Comparison of ENCODE assay signal across 8 mouse cellular contexts in the genomic region with DNA sequence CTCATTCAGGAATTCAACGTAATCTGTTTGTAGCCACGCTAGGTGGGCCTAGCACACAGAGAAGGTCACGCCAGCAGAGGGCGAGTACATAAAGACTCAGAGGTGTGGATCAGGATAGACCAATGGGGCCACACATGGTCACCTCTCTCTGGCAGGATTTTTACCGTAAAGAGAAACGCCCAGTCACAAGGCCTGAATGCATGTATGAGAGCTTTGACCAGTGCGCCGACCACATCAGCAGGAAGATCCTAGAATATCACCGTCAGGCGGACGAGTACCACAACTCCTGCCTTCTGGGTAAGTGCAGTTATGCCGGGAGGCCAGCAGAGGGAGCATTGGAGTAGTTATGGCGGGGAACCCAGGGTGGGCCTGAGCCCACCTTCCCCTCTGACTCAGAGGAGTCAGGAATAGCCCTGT. TPM values are rescaled to one million over a fixed set of nuclear protein-coding genes. Genes with fewer than 3 reads are reported as not detected.
DNase-seq lines count a peak whose midpoint lies in the region; ATAC-seq and TF ChIP-seq lines count a peak whose summit lies in the region.

No protein-coding gene starts in this region.

- H3K4me3 ChIP-seq in forebrain, embryonic 16.5 days (replicated peaks; ENCODE audit: low read length): no peak overlapping the region
- H3K4me3 ChIP-seq in hindbrain, postnatal 0 days (ENCODE audit: low read length): no peak overlapping the region
- no peak overlapping the region for H3K4me3 ChIP-seq in stomach, embryonic 14.5 days (ENCODE audit: low read depth, low read length)

- H3K27me3 ChIP-seq in forebrain, embryonic 16.5 days (replicated peaks; ENCODE audit: control insufficient read depth, insufficient read depth, low read length): no peaks in the 10 kb centered on the region
- H3K27me3 ChIP-seq in hindbrain, postnatal 0 days (ENCODE audit: insufficient read depth, low read length): no peaks in the 10 kb centered on the region
- H3K27me3 ChIP-seq in stomach, embryonic 14.5 days (ENCODE audit: control insufficient read depth, insufficient read depth, low read length): no peaks in the 10 kb centered on the region

- H3K9ac ChIP-seq in forebrain, embryonic 16.5 days (replicated peaks; ENCODE audit: low read depth, low read length): no peak overlapping the region
- no peak overlapping the region for H3K9ac ChIP-seq in hindbrain, postnatal 0 days (replicated peaks; ENCODE audit: low read length)
- H3K9ac ChIP-seq in stomach, embryonic 14.5 days (replicated peaks; ENCODE audit: low read depth, low read length): no peak overlapping the region

- H3K36me3 ChIP-seq in forebrain, embryonic 16.5 days (ENCODE audit: control insufficient read depth, insufficient read depth): no peaks in the 10 kb centered on the region
- H3K36me3 ChIP-seq in hindbrain, postnatal 0 days (ENCODE audit: insufficient read depth, low read length): no peaks in the 10 kb centered on the region
- no peaks in the 10 kb centered on the region for H3K36me3 ChIP-seq in stomach, embryonic 14.5 days (ENCODE audit: control insufficient read depth, insufficient read depth, low read length)

- 26% methylated on average over 13 of the region's 13 CpGs for WGBS in forebrain, embryonic 16.5 days
- WGBS in hindbrain, postnatal 0 days: 34% methylated on average over 13 of the region's 13 CpGs
- WGBS in stomach, embryonic 14.5 days: 28% methylated on average over 13 of the region's 13 CpGs

- H3K9me3 ChIP-seq in forebrain, embryonic 16.5 days (ENCODE audit: control insufficient read depth, low read length): no peaks in the 10 kb centered on the region
- H3K9me3 ChIP-seq in hindbrain, postnatal 0 days (ENCODE audit: low read length): no peaks in the 10 kb centered on the region
- H3K9me3 ChIP-seq in stomach, embryonic 14.5 days (ENCODE audit: control insufficient read depth, low read depth, low read length): no peaks in the 10 kb centered on the region

- peak; percentile 45 for DNase-seq in ovary, postnatal 14 days (ENCODE audit: low spot score)
- DNase-seq in ovary, postnatal 10 days (ENCODE audit: low spot score): no peak
- DNase-seq in cerebellum, adult 8-10 months: peak; percentile 23
- peak; percentile 79 for DNase-seq in hindbrain, postnatal 0 days (ENCODE audit: low spot score)
- peak; percentile 21 to 67 for DNase-seq in left cerebral cortex, postnatal 10 days (ENCODE audit: extremely low spot score in 1 of 2, low spot score in 2 of 2)

- peak; percentile 91 for TF ChIP-seq CTCF in hindbrain, postnatal 0 days (IDR thresholded peaks at IDR 0.05; ENCODE audit: low read depth)

- ATAC-seq in forebrain, embryonic 16.5 days: peak; percentile 65
- peak; percentile 73 for ATAC-seq in hindbrain, postnatal 0 days
- peak; percentile 84 for ATAC-seq in megakaryocyte-erythroid progenitor cell, adult 5-6 weeks (replicated peaks; ENCODE audit: low FRiP score, low TSS enrichment, poor library complexity, severe bottlenecking)
- 0 out of 2 replicates have a peak, but pooled peaks have one; percentile 10 for ATAC-seq in stomach, embryonic 14.5 days (ENCODE audit: insufficient number of reproducible peaks, insufficient read depth, low FRiP score, low read depth)

- H3K27ac ChIP-seq in forebrain, embryonic 16.5 days (ENCODE audit: low read length): no peak overlapping the region
- H3K27ac ChIP-seq in hindbrain, postnatal 0 days: no peak overlapping the region
- H3K27ac ChIP-seq in stomach, embryonic 14.5 days (ENCODE audit: low read length): no peak overlapping the region

- intact Hi-C loops in left cerebral cortex, postnatal 10 days (cut with DNase I): no loop called here

- H3K4me2 ChIP-seq in forebrain, embryonic 16.5 days (ENCODE audit: low read length): no peak overlapping the region
- H3K4me2 ChIP-seq in hindbrain, postnatal 0 days (ENCODE audit: low read depth, low read length): 0 out of 2 replicates have a peak overlapping the region, but pooled peaks have one; percentile 10
- H3K4me2 ChIP-seq in stomach, embryonic 14.5 days (replicated peaks; ENCODE audit: low read depth, low read length): peak overlapping the region; percentile 12; the same call in 1 of the 2 replicates

- no peaks in the 10 kb centered on the region for H3K4me1 ChIP-seq in forebrain, embryonic 16.5 days (replicated peaks; ENCODE audit: control insufficient read depth, insufficient read depth, low read length)
- no peaks in the 10 kb centered on the region for H3K4me1 ChIP-seq in hindbrain, postnatal 0 days (ENCODE audit: insufficient read depth, low read length)
- H3K4me1 ChIP-seq in stomach, embryonic 14.5 days (ENCODE audit: control insufficient read depth, insufficient read depth, low read length): no peaks in the 10 kb centered on the region

RNA-seq across cellular contexts. Expression of gene Tdrd7, which starts 23.5 kb away (rescaled TPM):
- polyA plus RNA-seq in forebrain, embryonic 16.5 days (2015; fragmentation: Nextera tagmentation; extraction: Ambion mirVana): 19.3 and 20.9 TPM in 2 replicates
- 31.3 and 33.4 TPM in 2 replicates for total RNA-seq in hindbrain, postnatal 0 days (2014; rRNA removed)
- 23.6 and 26.1 TPM in 2 replicates for polyA plus RNA-seq in hindbrain, postnatal 0 days (2015; fragmentation: Nextera tagmentation; extraction: Ambion mirVana)
- 10 to 100 TPM; 23.4 to 25.7 TPM for total RNA-seq in left cerebral cortex, postnatal 10 days (2021)
- total RNA-seq in megakaryocyte-erythroid progenitor cell, adult 5-6 weeks (2014; fragmentation: Nextera tagmentation): 9.0 and 16.6 TPM in 2 replicates
- total RNA-seq in megakaryocyte-erythroid progenitor cell, adult 5-6 weeks (2017): 7.7 and 10.3 TPM in 2 replicates
- 21.0 and 23.9 TPM in 2 replicates for polyA plus RNA-seq in stomach, embryonic 14.5 days (2014; fragmentation: Nextera tagmentation; extraction: Ambion mirVana)

RNA-seq across cellular contexts. Expression of gene Ccdc180, which starts 51.5 kb away (rescaled TPM):
- polyA plus RNA-seq in forebrain, embryonic 16.5 days (2015; fragmentation: Nextera tagmentation; extraction: Ambion mirVana): 0.30 and 0.35 TPM in 2 replicates
- 0.63 and 1.0 TPM in 2 replicates for total RNA-seq in hindbrain, postnatal 0 days (2014; rRNA removed)
- polyA plus RNA-seq in hindbrain, postnatal 0 days (2015; fragmentation: Nextera tagmentation; extraction: Ambion mirVana): 0.20 and 0.51 TPM in 2 replicates
- total RNA-seq in left cerebral cortex, postnatal 10 days (2021): under 1 TPM; 0.08 to 0.21 TPM
- total RNA-seq in megakaryocyte-erythroid progenitor cell, adult 5-6 weeks (2014; fragmentation: Nextera tagmentation): 0.96 TPM in 1 of 2 replicates, not detected in the other
- not detected in 2 replicates for total RNA-seq in megakaryocyte-erythroid progenitor cell, adult 5-6 weeks (2017)
- polyA plus RNA-seq in stomach, embryonic 14.5 days (2014; fragmentation: Nextera tagmentation; extraction: Ambion mirVana): 0.06 and 0.29 TPM in 2 replicates

Comparison
In these comparisons a context has a peak if more than half of its experiments do, and no peak if none do; other contexts are left out.
1. ATAC-seq: peak in every context shown above with its lines; median percentile 84 in megakaryocyte-erythroid progenitor cell, adult 5-6 weeks; 73 in hindbrain, postnatal 0 days; 65 in forebrain, embryonic 16.5 days; 10 in stomach, embryonic 14.5 days.